Mouse (Mus musculus) activated CD4-positive, CD25-positive, alpha-beta regulatory T cell, adult 9 weeks (primary cell): Measurements from ENCODE around the gene Vmn1r194. TPM values are rescaled to one million over a fixed set of nuclear protein-coding genes. Genes with fewer than 3 reads are reported as not detected.

Source experiments
- polyA plus RNA-seq: library from polyadenylated mRNA; unstranded; fragments of 100-300 nt; shearing (Covaris generic); gene quantifications from one replicate; pipeline ENCODE4 v1.2.1, GENCODE M21; 2017

Vmn1r194 gene
- not detected for polyA plus RNA-seq

DNA sequence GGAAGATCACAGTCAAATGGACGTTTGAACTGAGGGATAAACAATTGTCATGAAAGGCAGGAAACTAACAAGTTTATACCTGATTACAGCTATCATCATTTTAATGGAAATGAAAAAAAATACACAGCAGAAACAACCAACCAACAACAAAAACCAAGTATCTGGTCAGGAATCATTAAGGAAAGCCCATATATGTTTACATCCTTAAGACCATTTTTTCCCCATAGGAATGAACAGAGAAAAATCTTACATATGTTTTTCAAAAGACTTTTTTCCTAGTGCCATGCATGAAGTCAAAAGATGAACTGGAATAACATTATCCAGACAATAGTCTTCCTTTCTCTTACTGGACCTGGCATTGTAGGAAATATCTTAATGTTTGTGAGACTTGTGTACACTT lies at the start of gene Vmn1r194:
Gene Vmn1r194, plus strand, starts transcription at position 301 of the 400 bp plus-strand sequence.

DNA sequence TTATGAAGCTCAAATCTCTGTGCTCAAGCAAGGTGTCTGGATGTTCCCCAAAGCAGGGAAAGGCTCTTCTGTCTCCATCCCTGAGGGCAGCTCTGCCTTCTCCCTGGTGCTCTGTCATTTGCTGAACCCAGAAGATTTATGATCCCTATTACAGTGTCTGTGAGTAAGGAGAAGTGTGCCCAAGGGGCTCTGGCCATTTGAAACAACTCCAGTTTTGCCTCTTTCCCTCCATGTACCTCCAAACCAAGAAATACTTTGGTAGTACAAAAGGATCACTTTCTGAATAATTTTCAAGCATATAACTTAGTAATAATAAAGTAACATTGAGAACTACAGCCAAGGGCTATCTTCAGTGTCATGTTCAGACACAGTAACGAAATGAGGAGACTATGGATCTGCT lies 21.0 kb upstream of the Vmn1r194 start, which contains the start of gene Vmn1r193:
Gene Vmn1r193, minus strand, starts transcription at position 101 of the 400 bp plus-strand sequence.

DNA sequence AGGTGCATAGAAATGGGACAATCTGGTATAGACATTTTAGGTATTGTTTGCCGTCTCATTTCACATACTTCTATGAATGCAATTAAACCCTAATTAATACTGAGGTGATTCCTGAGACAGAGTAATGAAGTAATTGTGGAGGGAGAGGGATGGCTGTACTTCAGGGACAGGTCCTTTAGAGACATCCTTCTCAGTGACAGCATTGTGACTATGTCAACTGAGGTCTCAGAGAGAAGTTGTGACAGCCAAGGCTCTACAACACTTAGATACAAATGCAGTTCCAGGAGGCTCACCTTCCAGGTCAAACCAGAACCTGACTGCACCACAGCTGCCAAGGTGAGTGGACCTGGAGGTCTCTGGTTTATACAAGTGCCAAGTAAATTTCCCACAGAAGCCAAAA lies 26.2 kb downstream of the Vmn1r194 start, which contains the start of gene Vmn1r195:
Gene Vmn1r195, plus strand, starts transcription at position 301 of the 400 bp plus-strand sequence.

DNA sequence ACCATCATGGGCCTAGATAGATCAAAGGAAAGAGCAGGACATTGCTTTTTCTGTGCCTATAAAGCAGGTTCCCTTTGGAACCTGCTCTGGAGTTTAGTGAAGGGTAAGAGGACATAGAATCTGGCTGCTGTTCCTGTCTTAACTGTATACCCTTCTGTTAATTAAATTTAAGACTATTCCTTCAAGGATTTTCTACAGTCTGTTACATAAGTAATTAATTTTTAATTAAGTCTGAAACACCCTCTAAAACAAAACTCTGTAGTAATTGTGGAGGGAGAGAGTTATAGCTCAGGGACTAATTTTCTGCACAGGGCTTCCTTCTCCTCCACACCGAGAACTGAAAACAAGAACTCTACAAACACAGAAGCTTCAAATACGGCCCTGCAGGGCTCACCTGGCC lies 45.6 kb downstream of the Vmn1r194 start, which contains the start of gene Vmn1r196:
Gene Vmn1r196, plus strand, starts transcription at position 301 of the 400 bp plus-strand sequence.

Other genes with a start within 250 kb of the Vmn1r194 start
- gene Prss16, start 234.5 kb upstream of the Vmn1r194 start, polyA plus RNA-seq, result 0.23 TPM
- gene Hist1h2ah, start 208.6 kb upstream of the Vmn1r194 start, polyA plus RNA-seq, result not detected
- not detected for gene Hist1h2bk, start 208.3 kb upstream of the Vmn1r194 start, polyA plus RNA-seq
- 17.7 TPM for gene Hist1h4i, start 202.9 kb upstream of the Vmn1r194 start, polyA plus RNA-seq
- gene Hist1h2ag, start 201.3 kb upstream of the Vmn1r194 start, polyA plus RNA-seq, result 1.4 TPM
- 3.6 TPM for gene Hist1h2bj, start 201.0 kb upstream of the Vmn1r194 start, polyA plus RNA-seq
- not detected for gene Vmn1r188, start 159.8 kb upstream of the Vmn1r194 start, polyA plus RNA-seq
- gene Vmn1r189, start 138.4 kb upstream of the Vmn1r194 start, polyA plus RNA-seq, result not detected
- not detected for gene Vmn1r191, start 60.2 kb upstream of the Vmn1r194 start, polyA plus RNA-seq
- not detected for gene Vmn1r192, start 53.1 kb upstream of the Vmn1r194 start, polyA plus RNA-seq
- gene Vmn1r193, start 21.1 kb upstream of the Vmn1r194 start, polyA plus RNA-seq, result not detected
- gene Vmn1r195, start 26.3 kb downstream of the Vmn1r194 start, polyA plus RNA-seq, result not detected
- not detected for gene Vmn1r196, start 45.7 kb downstream of the Vmn1r194 start, polyA plus RNA-seq
- 0.05 TPM for gene Vmn1r197, start 80.4 kb downstream of the Vmn1r194 start, polyA plus RNA-seq
- gene Vmn1r198, start 106.1 kb downstream of the Vmn1r194 start, polyA plus RNA-seq, result 0.05 TPM
- not detected for gene Vmn1r199, start 135.6 kb downstream of the Vmn1r194 start, polyA plus RNA-seq
- gene Vmn1r200, start 146.2 kb downstream of the Vmn1r194 start, polyA plus RNA-seq, result not detected
- 0.10 TPM for gene Vmn1r201, start 227.7 kb downstream of the Vmn1r194 start, polyA plus RNA-seq